Mouse (Mus musculus) lung, adult 18-20 months (tissue): ENCODE results near the gene Olfr485.
"Not testable (repeated sequence)": the region's sequence is repeated elsewhere in the genome, so short reads cannot be mapped to it uniquely, and the experiment has no call there.

Experiments used
- DNase-seq, 2 experiments: peaks; one replicate each; pipeline ENCODE4 v3.0.0; 2022; ENCODE audit warnings: mixed read lengths in 2 of 2

Olfr485 gene

DNA sequence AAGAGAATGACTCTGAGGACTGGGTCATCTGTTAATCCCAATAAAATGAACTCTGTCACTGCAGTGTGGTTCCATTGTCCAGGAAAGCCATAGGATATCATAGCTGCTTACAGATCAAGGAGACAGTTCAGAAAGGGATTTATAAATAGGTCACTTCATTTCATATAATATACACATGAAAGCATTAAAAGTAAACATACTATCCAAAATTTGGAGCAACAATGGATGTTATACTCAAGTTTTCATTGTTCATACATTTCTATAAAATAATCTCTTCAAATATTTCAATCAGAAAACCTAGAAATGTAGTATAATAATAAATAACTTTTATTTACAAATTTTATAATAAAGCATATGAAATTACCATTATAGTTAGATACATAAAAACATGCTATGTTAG lies at the start of gene Olfr485:
Olfr485 (minus strand) TSS at position 101 of the 400 bp plus-strand sequence.
- DNase-seq, result no peak

DNA sequence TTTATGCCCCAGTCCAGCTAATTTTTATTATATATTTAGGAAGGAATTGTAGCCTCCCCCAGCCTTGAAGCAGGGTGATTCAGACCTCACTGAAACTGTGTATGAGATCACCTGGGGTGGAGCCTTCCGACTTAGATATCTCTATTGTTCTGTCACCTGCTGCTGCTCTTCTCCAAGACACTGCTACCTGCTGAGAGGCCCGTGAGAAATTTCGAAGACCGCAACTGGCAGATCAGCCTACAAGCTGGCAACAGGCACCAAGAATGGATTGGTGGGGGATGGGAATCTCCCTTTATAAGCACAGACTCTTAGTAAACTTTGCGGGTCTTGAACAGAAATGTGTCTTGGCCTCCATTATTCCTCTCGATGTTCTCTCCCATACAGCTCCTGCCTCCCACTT lies 37.3 kb upstream of the Olfr485 start:
- DNase-seq, result no peak

DNA sequence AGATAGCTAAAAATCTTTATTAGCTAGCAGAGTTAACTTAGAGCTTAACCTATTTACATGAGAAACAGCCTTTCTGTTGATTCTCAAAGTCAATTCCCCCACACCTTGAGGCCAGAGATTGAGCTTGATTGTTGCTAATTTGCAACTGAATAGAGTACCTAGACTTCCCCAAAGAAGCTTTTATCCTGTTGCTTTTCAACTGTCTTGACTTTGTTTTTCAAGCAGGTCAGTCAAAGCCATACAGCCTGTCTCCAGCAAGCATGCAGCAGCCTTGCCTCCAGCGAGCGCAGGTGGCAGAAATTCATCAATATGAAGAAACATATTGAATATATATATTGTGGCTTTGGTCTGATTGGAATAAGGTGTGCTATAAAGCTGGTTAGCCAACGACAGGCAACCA lies 36.7 kb upstream of the Olfr485 start:
- DNase-seq, result not testable (repeated sequence)

DNA sequence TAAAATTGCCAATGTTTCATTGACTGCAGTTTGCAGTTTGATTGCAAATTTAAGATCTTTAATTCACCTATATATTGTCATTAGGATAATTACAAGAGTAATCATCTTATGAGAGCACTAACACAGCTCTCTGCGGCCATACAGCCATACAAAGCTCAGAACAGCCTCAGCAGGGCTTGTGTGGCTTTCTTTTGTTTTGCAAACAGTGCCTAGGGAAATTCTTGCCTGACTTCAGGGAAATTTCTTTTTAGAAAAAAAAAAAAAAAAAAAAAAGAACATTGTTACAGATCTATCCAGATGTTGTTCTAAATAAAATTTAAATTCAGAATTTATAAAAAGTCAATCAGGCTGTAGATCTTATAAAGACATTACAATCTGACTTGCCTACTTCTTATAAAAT lies 33.0 kb upstream of the Olfr485 start:
- DNase-seq, result not testable (repeated sequence)

DNA sequence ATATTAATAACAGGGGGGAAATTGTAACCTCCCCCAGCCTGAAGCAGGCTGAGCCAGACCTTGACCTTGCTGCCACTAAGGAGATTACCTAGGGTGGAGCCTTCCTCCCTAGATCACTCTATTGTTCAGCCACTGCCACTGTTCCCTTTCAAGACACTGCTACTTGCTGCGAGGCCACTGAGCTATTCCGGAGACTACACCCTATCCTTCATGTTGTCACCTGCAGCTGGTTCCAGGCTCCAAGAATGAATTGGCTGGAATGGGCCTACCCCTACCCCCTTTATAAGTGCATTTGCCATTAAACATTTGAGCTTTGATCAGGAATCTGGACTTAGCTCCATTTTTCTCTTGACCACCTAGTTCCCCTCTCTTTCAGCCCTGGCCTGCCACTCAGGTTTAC lies 31.5 kb upstream of the Olfr485 start:
- DNase-seq, result not testable (repeated sequence)

DNA sequence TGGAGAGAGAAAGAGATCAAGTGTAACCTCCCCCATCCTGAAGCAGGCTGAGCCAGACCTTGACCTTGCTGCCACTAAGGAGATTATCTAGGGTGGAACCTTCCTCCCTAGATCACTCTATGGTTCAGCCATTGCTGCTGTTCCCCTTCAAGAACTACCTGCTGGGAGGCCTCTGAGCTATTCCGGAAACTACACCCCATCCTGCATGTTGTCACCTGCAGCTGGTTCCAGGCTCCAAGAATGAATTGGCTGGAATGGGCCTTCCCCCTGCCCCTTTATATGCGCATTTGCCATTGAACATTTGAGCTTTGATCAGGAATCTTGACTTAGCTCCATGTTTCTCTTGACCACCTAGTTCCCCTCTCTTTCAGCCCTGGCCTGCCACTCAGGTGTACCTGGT lies 25.6 kb upstream of the Olfr485 start:
- DNase-seq, result not testable (repeated sequence)

DNA sequence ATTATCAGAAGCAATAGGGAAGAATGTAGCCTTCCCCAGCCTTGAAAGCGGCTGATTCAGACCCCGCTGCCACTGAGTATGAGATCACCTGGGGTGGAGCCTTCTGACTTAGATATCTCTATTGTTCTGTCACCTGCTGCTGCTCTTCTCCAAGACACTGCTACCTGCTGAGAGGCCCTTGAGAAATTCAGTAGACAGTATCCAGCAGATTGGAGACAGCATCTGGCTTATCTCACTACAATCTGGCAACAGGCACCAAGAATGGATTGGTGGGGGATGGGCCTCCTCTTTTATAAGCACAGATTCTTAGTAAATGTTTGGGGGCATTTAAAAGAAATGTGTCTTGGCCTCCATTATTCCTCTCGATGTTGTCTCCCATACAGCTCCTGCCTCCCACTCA lies 24.7 kb upstream of the Olfr485 start:
- not testable (repeated sequence) for DNase-seq

DNA sequence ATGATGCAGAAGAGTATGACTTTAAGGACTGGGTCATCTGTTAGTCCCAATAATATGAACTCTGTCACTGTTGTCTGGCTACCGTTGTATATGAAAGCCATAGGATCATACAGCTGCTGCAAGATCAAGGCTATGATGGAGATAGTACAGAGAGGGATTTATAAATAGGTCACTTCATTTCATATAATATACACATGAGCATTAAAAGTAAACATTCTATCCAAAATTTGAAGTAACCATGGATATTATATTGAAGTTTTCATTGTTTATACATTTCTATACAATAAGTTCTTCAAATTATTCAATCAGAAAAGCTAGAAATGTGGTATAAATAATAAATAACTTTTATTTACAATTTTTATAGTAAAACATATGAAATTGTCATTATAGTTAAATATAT lies 13.0 kb upstream of the Olfr485 start, which contains the start of gene Olfr486:
Olfr486 (minus strand) TSS at position 101 of the 400 bp plus-strand sequence.
- not testable (repeated sequence) for DNase-seq

DNA sequence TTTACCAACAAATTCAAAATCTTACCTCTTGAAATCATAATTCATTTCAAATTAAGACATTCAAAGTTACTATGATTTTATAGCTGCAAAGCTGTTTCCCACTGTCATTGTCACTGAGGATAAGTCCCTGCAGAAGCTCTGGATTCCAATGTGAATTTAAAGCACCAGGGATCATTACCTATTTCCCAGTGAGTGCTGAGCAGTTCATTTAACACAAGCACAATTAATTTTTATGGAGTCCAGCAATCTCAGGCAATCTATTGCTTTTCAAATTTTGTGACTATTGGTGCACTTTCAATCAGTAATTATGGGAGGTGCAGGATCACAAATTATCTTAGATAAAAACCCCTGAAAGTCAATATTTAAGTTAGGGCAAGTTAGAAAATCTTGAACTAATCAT lies 32.3 kb downstream of the Olfr485 start, which contains the start of gene Olfr484:
Olfr484 (minus strand) TSS at position 101 of the 400 bp plus-strand sequence.
- no peak for DNase-seq

DNA sequence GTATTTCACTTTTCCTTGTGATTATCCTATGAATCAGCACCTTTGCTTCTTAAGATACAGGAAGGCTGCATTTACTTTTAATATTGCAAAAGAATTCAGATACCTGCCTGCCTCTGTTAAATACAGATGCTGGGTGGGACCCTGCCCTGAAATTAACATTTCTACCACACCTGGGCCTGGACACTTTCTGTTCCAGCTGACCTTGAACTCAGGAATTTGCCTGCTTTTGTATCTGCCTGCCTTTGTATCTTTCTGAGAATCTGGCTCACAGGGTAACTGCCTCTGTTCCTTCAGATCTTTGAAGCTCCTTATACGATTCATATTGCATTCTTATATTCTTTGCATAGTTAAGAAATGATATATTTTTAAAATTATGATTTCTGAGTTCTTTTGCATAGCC lies 38.3 kb downstream of the Olfr485 start:
- DNase-seq, result no peak

DNA sequence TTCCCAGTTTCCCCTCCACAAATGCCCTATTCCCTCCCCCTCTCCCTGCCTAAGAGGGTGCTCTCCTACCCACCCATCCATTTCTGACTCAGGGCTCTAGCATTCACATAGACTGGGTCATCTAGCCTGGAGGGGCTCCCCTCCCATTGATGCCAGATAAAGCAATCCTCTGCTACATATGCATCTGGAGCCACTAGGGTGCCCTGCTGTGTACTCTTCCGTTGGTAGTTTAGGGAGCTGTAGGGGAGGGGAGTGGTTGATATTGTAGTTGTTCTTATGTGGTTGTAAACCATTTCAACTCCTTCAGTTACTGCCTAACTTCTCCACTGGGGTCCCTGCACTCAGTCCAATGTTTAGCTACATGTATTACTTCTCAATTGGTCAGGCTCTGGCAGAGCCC lies 39.0 kb downstream of the Olfr485 start:
- DNase-seq, result no peak
